Comparison of ENCODE assay signal across 7 mouse cellular contexts in genomic region chr8:84659936-84660818, GRCm38 (mm10). TPM values are rescaled to one million over a fixed set of nuclear protein-coding genes. Genes with fewer than 3 reads are reported as not detected.
DNase-seq lines count a peak whose midpoint lies in the region; ATAC-seq and TF ChIP-seq lines count a peak whose summit lies in the region.

No protein-coding gene starts in this region.

- ATAC-seq in common myeloid progenitor, adult 5-6 weeks (replicated peaks; ENCODE audit: low read depth, poor library complexity, severe bottlenecking), result peak; percentile 6; the same call in 1 of the 2 replicates
- ATAC-seq in kidney, embryonic 14.5 days (ENCODE audit: low FRiP score, low TSS enrichment), result peak; percentile 14

- no peaks in the 10 kb centered on the region for H3K9me3 ChIP-seq in heart, embryonic 10.5 days
- H3K9me3 ChIP-seq in kidney, embryonic 14.5 days (ENCODE audit: control insufficient read depth, low read length), result no peaks in the 10 kb centered on the region

- no peaks in the 10 kb centered on the region for H3K36me3 ChIP-seq in heart, embryonic 10.5 days
- H3K36me3 ChIP-seq in kidney, embryonic 14.5 days (ENCODE audit: control insufficient read depth, insufficient read depth, low read length), result no peaks in the 10 kb centered on the region
- H3K36me3 ChIP-seq in small intestine, adult 2 months (ENCODE audit: control insufficient read depth, insufficient read depth, low read length), result no peaks in the 10 kb centered on the region

- peak overlapping the region; percentile 97 for H3K27ac ChIP-seq in heart, embryonic 10.5 days
- H3K27ac ChIP-seq in kidney, embryonic 14.5 days (ENCODE audit: low read depth, low read length), result peak overlapping the region; percentile 98
- H3K27ac ChIP-seq in small intestine, adult 2 months (ENCODE audit: insufficient read depth, low read depth, low read length), result peak overlapping the region; percentile 98

- no peak for TF ChIP-seq CTCF in small intestine, adult 2 months (IDR thresholded peaks at IDR 0.05; ENCODE audit: extremely low read depth, insufficient read length, insufficient replicate concordance, low read depth, low read length)

- H3K27me3 ChIP-seq in heart, embryonic 10.5 days (ENCODE audit: insufficient read depth, poor library complexity, severe bottlenecking), result no peaks in the 10 kb centered on the region
- no peaks in the 10 kb centered on the region for H3K27me3 ChIP-seq in kidney, embryonic 14.5 days (ENCODE audit: control insufficient read depth, insufficient read depth, low read length)
- H3K27me3 ChIP-seq in small intestine, adult 2 months (ENCODE audit: control insufficient read depth, insufficient read depth, low read length), result no peaks in the 10 kb centered on the region

- peaks cover 55% of the 10 kb centered on the region for H3K4me1 ChIP-seq in heart, embryonic 10.5 days
- peaks cover 39% of the 10 kb centered on the region for H3K4me1 ChIP-seq in kidney, embryonic 14.5 days (ENCODE audit: control insufficient read depth, insufficient read depth, low read length)
- peaks cover 15% of the 10 kb centered on the region for H3K4me1 ChIP-seq in small intestine, adult 2 months (ENCODE audit: control insufficient read depth, insufficient read depth, insufficient read length, low read length)

- H3K4me3 ChIP-seq in heart, embryonic 10.5 days, result peak overlapping the region; percentile 92
- peak overlapping the region; percentile 93 for H3K4me3 ChIP-seq in kidney, embryonic 14.5 days (ENCODE audit: low read length)
- H3K4me3 ChIP-seq in small intestine, adult 2 months (ENCODE audit: low read depth, low read length), result peak overlapping the region; percentile 91

- WGBS in heart, embryonic 10.5 days, result 1% methylated on average over 33 of the region's 33 CpGs
- WGBS in kidney, embryonic 14.5 days, result 1% methylated on average over 33 of the region's 33 CpGs
- WGBS in small intestine, adult 2 months, result 3% methylated on average over 33 of the region's 33 CpGs

- peak overlapping the region; percentile 94 for H3K9ac ChIP-seq in kidney, embryonic 14.5 days (ENCODE audit: low read depth, low read length)

- peak; percentile 48 for TF ChIP-seq POLR2A in small intestine, adult 2 months (IDR thresholded peaks at IDR 0.05; ENCODE audit: low read depth, low read length)

- H3K4me2 ChIP-seq in kidney, embryonic 14.5 days (replicated peaks; ENCODE audit: low read depth, low read length), result peak overlapping the region; percentile 83

- intact Hi-C loops in left cerebral cortex, postnatal 36 days (cut with DNase I), result loop anchor here (5.0 kb wide), 1 partner anchor 42 kb away; the partner anchor contains the start of gene Lyl1

- DNase-seq in Muller cell, postnatal 12 days (ENCODE audit: inconsistent ontology term), result peak; percentile 82
- DNase-seq in heart, embryonic 10.5 days (ENCODE audit: low spot score), result peak; percentile 93
- peak; percentile 86 for DNase-seq in lung, postnatal 25 days (ENCODE audit: low spot score)
- no peak for DNase-seq in left cerebral cortex, postnatal 36 days (ENCODE audit: low spot score in 2 of 2)

RNA-seq across cellular contexts. Expression of gene Ier2, which starts 2.5 kb away (rescaled TPM):
- total RNA-seq in common myeloid progenitor, adult 5-6 weeks (2017), result 73.6 and 80.7 TPM in 2 replicates
- polyA plus RNA-seq in heart, embryonic 10.5 days (2016; fragmentation: Nextera tagmentation; extraction: Ambion mirVana), result 71.6 and 103 TPM in 2 replicates
- 81.9 and 88.9 TPM in 2 replicates for polyA plus RNA-seq in kidney, embryonic 14.5 days (2014; fragmentation: Nextera tagmentation; extraction: Ambion mirVana)
- 37.0 and 72.7 TPM in 2 replicates for polyA plus RNA-seq in small intestine, adult 2 months (2012; rRNA removed)
- 10 to 100 TPM in 1 of 2 experiments, 1 to 10 TPM in 1; 5.6 to 27.6 TPM for total RNA-seq in left cerebral cortex, postnatal 36 days (2021)

RNA-seq across cellular contexts. Expression of gene Trmt1, which starts 25.9 kb away (rescaled TPM):
- total RNA-seq in common myeloid progenitor, adult 5-6 weeks (2017), result 85.0 and 102 TPM in 2 replicates
- polyA plus RNA-seq in heart, embryonic 10.5 days (2016; fragmentation: Nextera tagmentation; extraction: Ambion mirVana), result 59.8 and 64.6 TPM in 2 replicates
- 65.4 and 82.3 TPM in 2 replicates for polyA plus RNA-seq in kidney, embryonic 14.5 days (2014; fragmentation: Nextera tagmentation; extraction: Ambion mirVana)
- polyA plus RNA-seq in small intestine, adult 2 months (2012; rRNA removed), result 38.3 and 55.2 TPM in 2 replicates
- 100 to 1,000 TPM in 1 of 2 experiments, 10 to 100 TPM in 1; 84.5 to 124 TPM for total RNA-seq in left cerebral cortex, postnatal 36 days (2021)

RNA-seq across cellular contexts. Expression of gene Nacc1, which starts 27.5 kb away (rescaled TPM):
- 46.5 and 55.3 TPM in 2 replicates for total RNA-seq in common myeloid progenitor, adult 5-6 weeks (2017)
- 22.2 and 25.0 TPM in 2 replicates for polyA plus RNA-seq in heart, embryonic 10.5 days (2016; fragmentation: Nextera tagmentation; extraction: Ambion mirVana)
- polyA plus RNA-seq in kidney, embryonic 14.5 days (2014; fragmentation: Nextera tagmentation; extraction: Ambion mirVana), result 28.1 and 33.1 TPM in 2 replicates
- 57.2 and 104 TPM in 2 replicates for polyA plus RNA-seq in small intestine, adult 2 months (2012; rRNA removed)
- total RNA-seq in left cerebral cortex, postnatal 36 days (2021), result 10 to 100 TPM; 94.2 to 99.7 TPM

RNA-seq across cellular contexts. Expression of gene Lyl1, which starts 41.1 kb away (rescaled TPM):
- 38.8 and 47.8 TPM in 2 replicates for total RNA-seq in common myeloid progenitor, adult 5-6 weeks (2017)
- polyA plus RNA-seq in heart, embryonic 10.5 days (2016; fragmentation: Nextera tagmentation; extraction: Ambion mirVana), result 18.5 and 19.3 TPM in 2 replicates
- polyA plus RNA-seq in kidney, embryonic 14.5 days (2014; fragmentation: Nextera tagmentation; extraction: Ambion mirVana), result 6.3 and 8.9 TPM in 2 replicates
- polyA plus RNA-seq in small intestine, adult 2 months (2012; rRNA removed), result 4.2 and 8.2 TPM in 2 replicates
- total RNA-seq in left cerebral cortex, postnatal 36 days (2021), result 1 to 10 TPM; 2.4 to 3.4 TPM

Comparison
In these comparisons a context has a peak if more than half of its experiments do, and no peak if none do; other contexts are left out.
1. DNase-seq: peak in Muller cell, postnatal 12 days (single experiment), heart, embryonic 10.5 days (single experiment) and lung, postnatal 25 days (single experiment); none in left cerebral cortex, postnatal 36 days (0 of 2).
2. Peak in every context shown above with its lines, with median percentiles within 50 percentile points of each other: H3K27ac ChIP-seq and H3K4me3 ChIP-seq.